Comparison of ENCODE assay signal across 15 mouse cellular contexts in the genomic region with DNA sequence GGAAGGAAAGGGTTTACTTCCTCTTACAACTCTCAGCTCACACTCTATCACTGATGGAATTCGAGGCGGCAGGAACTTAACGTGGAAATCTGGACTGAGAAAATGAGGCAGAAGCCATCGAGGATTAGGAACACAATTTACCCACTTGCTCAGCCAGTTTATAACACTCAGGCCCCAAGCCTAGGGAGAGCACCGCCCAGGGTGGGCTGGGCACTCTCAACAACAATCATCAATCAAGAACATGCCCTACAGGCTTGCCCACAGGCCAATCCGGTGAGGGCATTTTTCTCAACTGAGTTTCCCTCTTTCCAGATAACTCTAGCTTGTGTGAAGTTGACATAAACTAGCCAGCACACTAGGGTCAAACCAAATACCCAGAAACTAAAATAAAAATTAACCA. TPM values are rescaled to one million over a fixed set of nuclear protein-coding genes. Genes with fewer than 3 reads are reported as not detected.
DNase-seq lines count a peak whose midpoint lies in the region; ATAC-seq and TF ChIP-seq lines count a peak whose summit lies in the region.
"Had no signal": no experiment of that assay in that cellular context is flagged by ENCODE, and none has a peak within 500 bp of the region (broad histone marks: within the 10 kb centered on the region; RNA-seq: fewer than 3 reads in every experiment).

No protein-coding gene starts in this region.

- DNase-seq in heart, adult 18-20 months = no peak
- no peak for DNase-seq in liver, postnatal 0 days
- no peak for DNase-seq in urinary bladder, postnatal 14 days (ENCODE audit: low spot score)
- DNase-seq: adrenal gland, adult 8-10 months; cerebellum, adult 11-12 months; right cerebral cortex, adult 18-20 months had no signal

- H3K27me3 ChIP-seq in heart, embryonic 12.5 days (replicated peaks) = no peaks in the 10 kb centered on the region
- H3K27me3 ChIP-seq in liver, postnatal 0 days (ENCODE audit: insufficient read depth, low read length) = peaks cover 7% of the 10 kb centered on the region; the same call in 1 of the 2 replicates
- H3K27me3 ChIP-seq in liver, embryonic 12.5 days (replicated peaks) = peaks cover 79% of the 10 kb centered on the region
- H3K27me3 ChIP-seq in embryonic facial prominence, embryonic 13.5 days = no peaks in the 10 kb centered on the region
- H3K27me3 ChIP-seq in hindbrain, embryonic 16.5 days (replicated peaks; ENCODE audit: control insufficient read depth, insufficient read depth, low read length) = no peaks in the 10 kb centered on the region

- WGBS in heart, embryonic 12.5 days = 37% methylated on average over 6 of the region's 6 CpGs
- WGBS in liver, postnatal 0 days (ENCODE audit: insufficient replicate concordance) = 49% methylated on average over 6 of the region's 6 CpGs
- WGBS in liver, embryonic 12.5 days (ENCODE audit: insufficient replicate concordance) = 38% methylated on average over 6 of the region's 6 CpGs
- 67% methylated on average over 6 of the region's 6 CpGs for WGBS in embryonic facial prominence, embryonic 13.5 days
- 81% methylated on average over 6 of the region's 6 CpGs for WGBS in hindbrain, embryonic 16.5 days

- peak overlapping the region; percentile 11 for H3K4me3 ChIP-seq in heart, embryonic 12.5 days
- no peak overlapping the region for H3K4me3 ChIP-seq in liver, postnatal 0 days (ENCODE audit: low read depth, low read length)
- H3K4me3 ChIP-seq in liver, embryonic 12.5 days = no peak overlapping the region
- no peak overlapping the region for H3K4me3 ChIP-seq in embryonic facial prominence, embryonic 13.5 days
- H3K4me3 ChIP-seq in hindbrain, embryonic 16.5 days (ENCODE audit: low read length) = no peak overlapping the region

- no peaks in the 10 kb centered on the region for H3K36me3 ChIP-seq in heart, embryonic 12.5 days
- no peaks in the 10 kb centered on the region for H3K36me3 ChIP-seq in liver, postnatal 0 days (replicated peaks; ENCODE audit: insufficient read depth, low read length)
- no peaks in the 10 kb centered on the region for H3K36me3 ChIP-seq in liver, embryonic 12.5 days
- 0 out of 2 replicates have a peak, but pooled peaks cover 3% of the 10 kb centered on the region for H3K36me3 ChIP-seq in embryonic facial prominence, embryonic 13.5 days
- no peaks in the 10 kb centered on the region for H3K36me3 ChIP-seq in hindbrain, embryonic 16.5 days (ENCODE audit: control insufficient read depth, insufficient read depth, low read length)

- H3K27ac ChIP-seq in heart, embryonic 12.5 days (ENCODE audit: poor library complexity, severe bottlenecking) = peak overlapping the region; percentile 49; the same call in 1 of the 2 replicates
- no peak overlapping the region for H3K27ac ChIP-seq in liver, postnatal 0 days (ENCODE audit: low read depth)
- H3K27ac ChIP-seq in liver, embryonic 12.5 days = no peak overlapping the region
- no peak overlapping the region for H3K27ac ChIP-seq in embryonic facial prominence, embryonic 13.5 days
- no peak overlapping the region for H3K27ac ChIP-seq in hindbrain, embryonic 16.5 days (ENCODE audit: low read depth, low read length)

- TF ChIP-seq EP300 in liver, postnatal 0 days (IDR thresholded peaks at IDR 0.05; ENCODE audit: low read depth) = no peak

- ATAC-seq in heart, embryonic 12.5 days (ENCODE audit: insufficient number of reproducible peaks, low FRiP score) = no peak
- no peak for ATAC-seq in liver, postnatal 0 days
- no peak for ATAC-seq in liver, embryonic 12.5 days
- no peak for ATAC-seq in embryonic facial prominence, embryonic 13.5 days (ENCODE audit: insufficient number of reproducible peaks, insufficient read depth, low FRiP score, low TSS enrichment, low read depth)
- no peak for ATAC-seq in hindbrain, embryonic 16.5 days
- ATAC-seq in activated CD4-positive, CD25-positive, alpha-beta regulatory T cell, adult 4 months = no peak

- TF ChIP-seq CTCF in liver, postnatal 0 days (IDR thresholded peaks at IDR 0.05; ENCODE audit: low read depth) = no peak

- H3K4me2 ChIP-seq in heart, embryonic 12.5 days = peak overlapping the region; percentile 57
- peak overlapping the region; percentile 29; the same call in 1 of the 2 replicates for H3K4me2 ChIP-seq in liver, postnatal 0 days (ENCODE audit: low read depth, low read length)
- no peak overlapping the region for H3K4me2 ChIP-seq in liver, embryonic 12.5 days
- peak overlapping the region; percentile 18; the same call in 1 of the 2 replicates for H3K4me2 ChIP-seq in embryonic facial prominence, embryonic 13.5 days
- peak overlapping the region; percentile 33 for H3K4me2 ChIP-seq in hindbrain, embryonic 16.5 days (ENCODE audit: low read length)

- peaks cover 69% of the 10 kb centered on the region for H3K4me1 ChIP-seq in heart, embryonic 12.5 days (replicated peaks)
- peaks cover 12% of the 10 kb centered on the region for H3K4me1 ChIP-seq in liver, postnatal 0 days (ENCODE audit: insufficient read depth)
- H3K4me1 ChIP-seq in liver, embryonic 12.5 days = peaks cover 18% of the 10 kb centered on the region
- H3K4me1 ChIP-seq in embryonic facial prominence, embryonic 13.5 days = peaks cover 40% of the 10 kb centered on the region
- peaks cover 32% of the 10 kb centered on the region for H3K4me1 ChIP-seq in hindbrain, embryonic 16.5 days (ENCODE audit: control insufficient read depth, insufficient read depth, low read depth, low read length)

- no peak overlapping the region for H3K9ac ChIP-seq in heart, embryonic 12.5 days
- H3K9ac ChIP-seq in liver, postnatal 0 days (replicated peaks) = no peak overlapping the region
- H3K9ac ChIP-seq in liver, embryonic 12.5 days = no peak overlapping the region
- H3K9ac ChIP-seq in embryonic facial prominence, embryonic 13.5 days = no peak overlapping the region
- no peak overlapping the region for H3K9ac ChIP-seq in hindbrain, embryonic 16.5 days (ENCODE audit: low read depth, low read length)

- no peaks in the 10 kb centered on the region for H3K9me3 ChIP-seq in heart, embryonic 12.5 days (replicated peaks)
- H3K9me3 ChIP-seq in liver, postnatal 0 days (ENCODE audit: low read length) = no peaks in the 10 kb centered on the region
- no peaks in the 10 kb centered on the region for H3K9me3 ChIP-seq in liver, embryonic 12.5 days (replicated peaks)
- H3K9me3 ChIP-seq in embryonic facial prominence, embryonic 13.5 days = no peaks in the 10 kb centered on the region
- H3K9me3 ChIP-seq in hindbrain, embryonic 16.5 days (ENCODE audit: control insufficient read depth, low read length) = no peaks in the 10 kb centered on the region

RNA-seq across cellular contexts. Expression of gene Cttnbp2nl, which starts 3.1 kb away (rescaled TPM):
- 40.1 and 43.3 TPM in 2 replicates for polyA plus RNA-seq in heart, embryonic 12.5 days (2016; fragmentation: Nextera tagmentation; extraction: Ambion mirVana)
- total RNA-seq in heart, adult 18-20 months (2021) = 10 to 100 TPM; 20.7 to 21.6 TPM
- 2.2 and 4.2 TPM in 2 replicates for polyA plus RNA-seq in liver, postnatal 0 days (2015; fragmentation: Nextera tagmentation; extraction: Ambion mirVana)
- 3.4 and 3.8 TPM in 2 replicates for polyA plus RNA-seq in liver, embryonic 12.5 days (2016; fragmentation: Nextera tagmentation; extraction: Ambion mirVana)
- polyA plus RNA-seq in embryonic facial prominence, embryonic 13.5 days (2015; fragmentation: Nextera tagmentation; extraction: Ambion mirVana) = 40.4 and 40.5 TPM in 2 replicates
- polyA plus RNA-seq in hindbrain, embryonic 16.5 days (2015; fragmentation: Nextera tagmentation; extraction: Ambion mirVana) = 40.6 and 49.4 TPM in 2 replicates
- polyA plus RNA-seq in activated CD4-positive, CD25-positive, alpha-beta regulatory T cell, adult 4 months (2017; shearing (Covaris generic)) = not detected

RNA-seq across cellular contexts. Expression of gene 4930564D02Rik, which starts 16.8 kb away (rescaled TPM):
- not detected in 2 replicates for polyA plus RNA-seq in heart, embryonic 12.5 days (2016; fragmentation: Nextera tagmentation; extraction: Ambion mirVana)
- not detected for total RNA-seq in heart, adult 18-20 months (2021)
- polyA plus RNA-seq in liver, postnatal 0 days (2015; fragmentation: Nextera tagmentation; extraction: Ambion mirVana) = not detected in 2 replicates
- not detected in 2 replicates for polyA plus RNA-seq in liver, embryonic 12.5 days (2016; fragmentation: Nextera tagmentation; extraction: Ambion mirVana)
- not detected in 2 replicates for polyA plus RNA-seq in embryonic facial prominence, embryonic 13.5 days (2015; fragmentation: Nextera tagmentation; extraction: Ambion mirVana)
- polyA plus RNA-seq in hindbrain, embryonic 16.5 days (2015; fragmentation: Nextera tagmentation; extraction: Ambion mirVana) = not detected in 2 replicates
- polyA plus RNA-seq in activated CD4-positive, CD25-positive, alpha-beta regulatory T cell, adult 4 months (2017; shearing (Covaris generic)) = not detected
- total RNA-seq: adrenal gland, adult 8-10 months; left cerebral cortex, postnatal 36 days had no signal
- polyA plus RNA-seq: large intestine, adult 2 months; liver, embryonic 16.5 days; urinary bladder, adult 2 months had no signal
